Mouse (Mus musculus): ENCODE data around the gene Tas2r117. TPM values are rescaled to one million over a fixed set of nuclear protein-coding genes. Genes with fewer than 3 reads are reported as not detected.

Tas2r117 gene
- not detected in 2 replicates for polyA plus RNA-seq (2015; fragmentation: Nextera tagmentation; extraction: Ambion mirVana)

GRCm38 (mm10) chr6:132802518-132802917 lies at the start of gene Tas2r117:
Tas2r117 (plus strand) TSS chr6:132802818.
- H3K27me3 ChIP-seq, result no peaks in the 10 kb centered on the region
- ATAC-seq (ENCODE audit: insufficient number of reproducible peaks, insufficient read depth, low FRiP score, low TSS enrichment, low read depth), result no peak
- no peak within 1 kb of the TSS for H3K9ac ChIP-seq
- H3K36me3 ChIP-seq, result no peaks in the 10 kb centered on the region
- H3K4me3 ChIP-seq, result no peak within 1 kb of the TSS
- 71% methylated on average over 1 of the region's 1 CpGs for WGBS
- H3K4me1 ChIP-seq, result no peaks in the 10 kb centered on the region
- H3K9me3 ChIP-seq, result no peaks in the 10 kb centered on the region
- H3K27ac ChIP-seq, result no peak within 1 kb of the TSS
- H3K4me2 ChIP-seq, result no peak within 1 kb of the TSS

GRCm38 (mm10) chr6:132754430-132754829 lies 48.2 kb upstream of the Tas2r117 start, which contains the start of gene Tas2r124:
Tas2r124 (plus strand) TSS chr6:132754730.
- Histone ChIP-seq H3K9me3 (no peaks in the 10 kb centered on the region), H3K27ac (no peak within 1 kb of the TSS), H3K4me3 (no peak within 1 kb of the TSS), H3K36me3 (no peaks in the 10 kb centered on the region), H3K4me1 (no peaks in the 10 kb centered on the region), H3K9ac (no peak within 1 kb of the TSS), H3K4me2 (no peak within 1 kb of the TSS), H3K27me3 (no peaks in the 10 kb centered on the region)
- WGBS, result 70% methylated on average over 1 of the region's 1 CpGs
- ATAC-seq (ENCODE audit: insufficient number of reproducible peaks, insufficient read depth, low FRiP score, low TSS enrichment, low read depth), result no peak

GRCm38 (mm10) chr6:132761831-132762230 lies 40.8 kb upstream of the Tas2r117 start, which contains the start of gene Tas2r102:
Tas2r102 (plus strand) TSS chr6:132762131.
- Histone ChIP-seq H3K4me1 (no peaks in the 10 kb centered on the region), H3K36me3 (no peaks in the 10 kb centered on the region), H3K9ac (no peak within 1 kb of the TSS), H3K27ac (no peak within 1 kb of the TSS), H3K27me3 (no peaks in the 10 kb centered on the region), H3K9me3 (no peaks in the 10 kb centered on the region), H3K4me3 (no peak within 1 kb of the TSS), H3K4me2 (no peak within 1 kb of the TSS)
- WGBS, result 96% methylated on average over 2 of the region's 2 CpGs
- no peak for ATAC-seq (ENCODE audit: insufficient number of reproducible peaks, insufficient read depth, low FRiP score, low TSS enrichment, low read depth)

- ATAC-seq (ENCODE audit: insufficient number of reproducible peaks, insufficient read depth, low FRiP score, low TSS enrichment, low read depth), result no peak
- Histone ChIP-seq H3K4me3 (no peak within 1 kb of the TSS), H3K27ac (no peak within 1 kb of the TSS), H3K9me3 (no peaks in the 10 kb centered on the region), H3K27me3 (no peaks in the 10 kb centered on the region), H3K4me1 (no peaks in the 10 kb centered on the region), H3K4me2 (no peak within 1 kb of the TSS), H3K9ac (no peak within 1 kb of the TSS), H3K36me3 (no peaks in the 10 kb centered on the region)
Observed at GRCm38 (mm10) chr6:132778062-132778461, 24.6 kb upstream of the Tas2r117 start, which contains the start of gene Tas2r136. Tas2r136 (minus strand) TSS chr6:132778162.

GRCm38 (mm10) chr6:132795393-132795792 lies 7.2 kb upstream of the Tas2r117 start:
- no peak overlapping the region for H3K4me2 ChIP-seq
- no peak overlapping the region for H3K4me3 ChIP-seq
- H3K9me3 ChIP-seq, result no peaks in the 10 kb centered on the region
- no peak overlapping the region for H3K9ac ChIP-seq
- H3K4me1 ChIP-seq, result no peaks in the 10 kb centered on the region
- no peaks in the 10 kb centered on the region for H3K36me3 ChIP-seq
- H3K27ac ChIP-seq, result no peak overlapping the region
- H3K27me3 ChIP-seq, result no peaks in the 10 kb centered on the region
- no peak for ATAC-seq (ENCODE audit: insufficient number of reproducible peaks, insufficient read depth, low FRiP score, low TSS enrichment, low read depth)
- 28% methylated on average over 1 of the region's 1 CpGs for WGBS

GRCm38 (mm10) chr6:132846842-132847241 lies 44.2 kb downstream of the Tas2r117 start, which contains the start of gene Tas2r123:
Tas2r123 (plus strand) TSS chr6:132847142.
- Histone ChIP-seq H3K4me2 (no peak within 1 kb of the TSS), H3K4me3 (no peak within 1 kb of the TSS), H3K36me3 (no peaks in the 10 kb centered on the region), H3K27me3 (no peaks in the 10 kb centered on the region), H3K9ac (no peak within 1 kb of the TSS), H3K9me3 (no peaks in the 10 kb centered on the region), H3K4me1 (no peaks in the 10 kb centered on the region), H3K27ac (no peak within 1 kb of the TSS)
- 81% methylated on average over 1 of the region's 1 CpGs for WGBS
- no peak for ATAC-seq (ENCODE audit: insufficient number of reproducible peaks, insufficient read depth, low FRiP score, low TSS enrichment, low read depth)

Other genes with a start within 250 kb of the Tas2r117 start
- gene Prh1, start 233.0 kb upstream of the Tas2r117 start, polyA plus RNA-seq (2015; fragmentation: Nextera tagmentation; extraction: Ambion mirVana), result not detected in 2 replicates
- not detected in 2 replicates for gene Prp2, start 206.9 kb upstream of the Tas2r117 start, polyA plus RNA-seq (2015; fragmentation: Nextera tagmentation; extraction: Ambion mirVana)
- not detected in 2 replicates for gene A630073D07Rik, start 151.3 kb upstream of the Tas2r117 start, polyA plus RNA-seq (2015; fragmentation: Nextera tagmentation; extraction: Ambion mirVana)
- not detected in 2 replicates for gene Tas2r120, start 145.9 kb upstream of the Tas2r117 start, polyA plus RNA-seq (2015; fragmentation: Nextera tagmentation; extraction: Ambion mirVana)
- gene Tas2r121, start 101.8 kb upstream of the Tas2r117 start, polyA plus RNA-seq (2015; fragmentation: Nextera tagmentation; extraction: Ambion mirVana), result not detected in 2 replicates
- gene Tas2r122, start 90.9 kb upstream of the Tas2r117 start, polyA plus RNA-seq (2015; fragmentation: Nextera tagmentation; extraction: Ambion mirVana), result not detected in 2 replicates
- gene Tas2r115, start 64.8 kb upstream of the Tas2r117 start, polyA plus RNA-seq (2015; fragmentation: Nextera tagmentation; extraction: Ambion mirVana), result not detected in 2 replicates
- gene Tas2r124, start 48.1 kb upstream of the Tas2r117 start, polyA plus RNA-seq (2015; fragmentation: Nextera tagmentation; extraction: Ambion mirVana), result not detected in 2 replicates
- gene Tas2r102, start 40.7 kb upstream of the Tas2r117 start, polyA plus RNA-seq (2015; fragmentation: Nextera tagmentation; extraction: Ambion mirVana), result not detected in 2 replicates
- gene Tas2r136, start 24.7 kb upstream of the Tas2r117 start, polyA plus RNA-seq (2015; fragmentation: Nextera tagmentation; extraction: Ambion mirVana), result not detected in 2 replicates
- gene Tas2r123, start 44.3 kb downstream of the Tas2r117 start, polyA plus RNA-seq (2015; fragmentation: Nextera tagmentation; extraction: Ambion mirVana), result not detected in 2 replicates
- not detected in 2 replicates for gene Tas2r116, start 52.6 kb downstream of the Tas2r117 start, polyA plus RNA-seq (2015; fragmentation: Nextera tagmentation; extraction: Ambion mirVana)
- not detected in 2 replicates for gene Tas2r110, start 65.2 kb downstream of the Tas2r117 start, polyA plus RNA-seq (2015; fragmentation: Nextera tagmentation; extraction: Ambion mirVana)
- not detected in 2 replicates for gene Tas2r113, start 90.2 kb downstream of the Tas2r117 start, polyA plus RNA-seq (2015; fragmentation: Nextera tagmentation; extraction: Ambion mirVana)
- not detected in 2 replicates for gene Tas2r125, start 106.8 kb downstream of the Tas2r117 start, polyA plus RNA-seq (2015; fragmentation: Nextera tagmentation; extraction: Ambion mirVana)
- not detected in 2 replicates for gene Tas2r129, start 148.3 kb downstream of the Tas2r117 start, polyA plus RNA-seq (2015; fragmentation: Nextera tagmentation; extraction: Ambion mirVana)
- gene Tas2r131, start 155.1 kb downstream of the Tas2r117 start, polyA plus RNA-seq (2015; fragmentation: Nextera tagmentation; extraction: Ambion mirVana), result not detected in 2 replicates
- gene Tas2r109, start 178.1 kb downstream of the Tas2r117 start, polyA plus RNA-seq (2015; fragmentation: Nextera tagmentation; extraction: Ambion mirVana), result not detected in 2 replicates
- not detected in 2 replicates for gene Tas2r103, start 234.3 kb downstream of the Tas2r117 start, polyA plus RNA-seq (2015; fragmentation: Nextera tagmentation; extraction: Ambion mirVana)